Mouse (Mus musculus): ENCODE measurements around the gene Stpg4. TPM values are rescaled to one million over a fixed set of nuclear protein-coding genes. Genes with fewer than 3 reads are reported as not detected.

The Stpg4 gene
- polyA plus RNA-seq, 2 experiments from 2014 or later = not detected

- peak; percentile 82 for ATAC-seq
Measured at GRCm38 (mm10) chr17:87446767-87447611, 19.4 kb upstream of the Stpg4 start, which contains the start of gene Calm2. Gene Calm2, minus strand, starts transcription at chr17:87446935.

- ATAC-seq = peak; percentile 42
Measured at GRCm38 (mm10) chr17:87445917-87446766, 18.6 kb upstream of the Stpg4 start.

- ATAC-seq = peak; percentile 9
Measured at GRCm38 (mm10) chr17:87445337-87445916, 17.9 kb upstream of the Stpg4 start.

- ATAC-seq = no peak
Measured at GRCm38 (mm10) chr17:87444763-87445162, 17.2 kb upstream of the Stpg4 start.

- no peak for ATAC-seq
Measured at GRCm38 (mm10) chr17:87441537-87441936, 14.0 kb upstream of the Stpg4 start.

- ATAC-seq = no peak
Measured at GRCm38 (mm10) chr17:87439441-87439840, 11.9 kb upstream of the Stpg4 start.

GRCm38 (mm10) chr17:87433929-87434328, 6.4 kb upstream of the Stpg4 start:
- no peak for ATAC-seq

- no peak for ATAC-seq
Measured at GRCm38 (mm10) chr17:87432743-87433142, 5.2 kb upstream of the Stpg4 start.

- ATAC-seq = no peak
Measured at GRCm38 (mm10) chr17:87432314-87432713, 4.8 kb upstream of the Stpg4 start.

GRCm38 (mm10) chr17:87429431-87429830, 1.9 kb upstream of the Stpg4 start:
- ATAC-seq = no peak

GRCm38 (mm10) chr17:87418082-87418481, 9.5 kb downstream of the Stpg4 start:
- ATAC-seq = peak; percentile 61

GRCm38 (mm10) chr17:87406646-87407045, 20.9 kb downstream of the Stpg4 start:
- no peak for ATAC-seq

- no peak for ATAC-seq
Measured at GRCm38 (mm10) chr17:87405576-87405975, 22.0 kb downstream of the Stpg4 start.

GRCm38 (mm10) chr17:87403462-87403861, 24.1 kb downstream of the Stpg4 start:
- ATAC-seq = no peak

GRCm38 (mm10) chr17:87402444-87402843, 25.1 kb downstream of the Stpg4 start:
- no peak for ATAC-seq

GRCm38 (mm10) chr17:87397088-87397487, 30.5 kb downstream of the Stpg4 start:
- no peak for ATAC-seq

GRCm38 (mm10) chr17:87391242-87391641, 36.3 kb downstream of the Stpg4 start:
- no peak for ATAC-seq

GRCm38 (mm10) chr17:87387068-87387467, 40.5 kb downstream of the Stpg4 start:
- ATAC-seq = no peak

- no peak for ATAC-seq
Measured at GRCm38 (mm10) chr17:87385835-87386234, 41.7 kb downstream of the Stpg4 start.

- ATAC-seq = no peak
Measured at GRCm38 (mm10) chr17:87380681-87381080, 46.9 kb downstream of the Stpg4 start.

GRCm38 (mm10) chr17:87379821-87380220, 47.7 kb downstream of the Stpg4 start:
- no peak for ATAC-seq

GRCm38 (mm10) chr17:87379160-87379624, 48.3 kb downstream of the Stpg4 start:
- no peak for ATAC-seq

Data from activated CD4-positive, CD25-positive, alpha-beta regulatory T cell, adult 4 months (primary cell).